Mouse (Mus musculus) urinary bladder, adult 2 months (tissue): ENCODE results near the gene Ube2o. TPM values are rescaled to one million over a fixed set of nuclear protein-coding genes. Genes with fewer than 3 reads are reported as not detected.
"Not testable (repeated sequence)": the region's sequence is repeated elsewhere in the genome, so short reads cannot be mapped to it uniquely, and the experiment has no call there.

Source experiments
- DNase-seq: peaks from one replicate; pipeline ENCODE4 v3.0.0; 2022; ENCODE audit warnings: low spot score
- polyA plus RNA-seq: library from polyadenylated mRNA; depleted of rRNA; stranded (reverse); fragments of >200 nt; gene quantifications from 2 replicates; pipeline ENCODE4 v1.2.3, GENCODE M21; 2012

The Ube2o gene
- polyA plus RNA-seq, 1 experiment: 18.7 TPM

DNA sequence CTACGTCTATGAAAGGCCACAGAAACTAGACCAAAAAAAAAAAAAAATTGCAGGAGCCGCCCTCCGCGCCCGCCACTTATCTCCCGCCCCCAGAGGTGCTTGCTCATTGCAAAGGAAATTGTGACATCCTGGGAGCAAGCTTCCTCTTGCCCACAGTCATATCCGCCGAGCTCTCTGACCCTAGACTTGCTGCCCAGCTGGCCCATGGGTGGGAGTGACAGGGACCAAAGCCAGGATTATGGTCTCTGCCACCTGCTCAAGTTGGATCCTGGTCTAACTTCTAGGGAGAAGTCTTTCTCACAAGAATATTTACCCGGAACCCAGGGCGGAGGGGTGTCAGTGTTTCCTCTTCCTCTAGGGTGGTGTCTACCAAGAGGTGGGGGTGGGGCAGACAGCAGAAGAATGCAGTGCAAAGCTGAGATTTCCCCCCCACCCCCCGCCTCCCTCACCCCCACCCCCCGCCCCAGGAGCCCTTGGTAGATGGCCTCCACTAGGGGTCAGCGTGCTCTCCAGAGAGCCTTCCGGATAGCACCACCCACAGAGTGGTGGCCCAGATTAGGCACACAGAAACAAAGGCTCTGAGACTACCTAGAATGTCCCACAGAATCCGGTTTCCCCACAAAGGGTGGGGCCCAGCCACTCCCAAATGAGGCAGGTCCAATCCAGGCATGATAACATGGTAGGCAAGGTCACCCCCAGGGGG, 34.6 kb upstream of the Ube2o start:
- DNase-seq: no peak

DNA sequence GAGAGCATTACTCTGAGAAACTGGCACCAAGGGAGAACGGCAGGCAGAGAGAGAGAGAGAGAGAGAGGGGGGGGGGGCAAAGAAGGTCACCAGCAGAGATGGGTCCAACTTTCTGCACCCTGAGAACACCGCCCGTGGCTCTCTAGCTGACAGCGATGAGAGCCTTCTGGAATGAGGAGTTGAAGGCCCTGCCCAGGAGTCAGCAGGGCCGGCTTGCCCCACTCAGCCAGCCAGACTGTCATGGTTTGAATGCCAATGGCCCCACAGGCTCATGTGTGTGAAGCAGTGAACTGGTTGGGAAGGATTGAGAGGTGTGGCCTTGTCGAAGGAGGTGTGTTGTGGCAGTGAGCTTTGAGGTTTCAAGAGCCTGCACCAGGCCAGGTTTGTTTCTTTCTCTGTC, 32.0 kb upstream of the Ube2o start:
- no peak for DNase-seq

DNA sequence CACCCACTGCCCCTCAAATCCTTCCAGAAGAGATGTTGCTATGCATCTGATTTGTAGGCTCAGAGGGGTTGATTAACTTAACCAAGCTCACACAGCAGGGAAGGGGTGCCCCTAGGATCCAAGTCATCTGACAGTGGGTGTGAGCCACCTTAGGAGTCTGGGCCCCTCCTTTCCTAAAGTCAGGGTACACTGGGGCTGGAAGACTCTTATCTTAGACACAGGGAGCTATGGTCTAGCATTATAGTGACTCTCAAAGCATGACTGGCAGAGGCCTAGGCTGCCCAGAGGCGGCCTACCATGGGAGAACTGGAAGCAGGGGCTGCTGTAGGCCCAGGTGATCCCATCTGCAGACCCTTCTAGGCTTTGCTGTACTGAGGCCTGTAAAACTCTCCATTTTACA, 31.3 kb upstream of the Ube2o start:
- DNase-seq: no peak

DNA sequence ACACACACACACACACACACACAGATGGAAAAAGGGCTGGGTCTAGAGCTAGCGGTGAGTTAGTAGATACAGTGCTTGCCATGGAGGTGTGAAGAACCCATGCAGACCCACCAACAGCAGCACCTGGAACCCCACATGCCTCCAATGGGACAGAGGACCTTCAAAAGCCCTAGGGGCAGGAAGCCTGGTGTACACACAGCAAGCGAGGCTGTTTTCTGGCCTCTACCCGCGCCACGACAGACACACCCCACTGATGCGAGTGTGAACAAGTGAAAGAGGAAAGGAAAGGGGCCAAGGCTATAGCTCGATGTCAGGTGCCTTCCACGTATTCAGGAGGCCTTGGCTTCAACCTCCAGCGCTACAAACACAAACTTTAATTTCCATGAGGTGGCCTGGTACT, 30.6 kb upstream of the Ube2o start:
- DNase-seq: no peak

DNA sequence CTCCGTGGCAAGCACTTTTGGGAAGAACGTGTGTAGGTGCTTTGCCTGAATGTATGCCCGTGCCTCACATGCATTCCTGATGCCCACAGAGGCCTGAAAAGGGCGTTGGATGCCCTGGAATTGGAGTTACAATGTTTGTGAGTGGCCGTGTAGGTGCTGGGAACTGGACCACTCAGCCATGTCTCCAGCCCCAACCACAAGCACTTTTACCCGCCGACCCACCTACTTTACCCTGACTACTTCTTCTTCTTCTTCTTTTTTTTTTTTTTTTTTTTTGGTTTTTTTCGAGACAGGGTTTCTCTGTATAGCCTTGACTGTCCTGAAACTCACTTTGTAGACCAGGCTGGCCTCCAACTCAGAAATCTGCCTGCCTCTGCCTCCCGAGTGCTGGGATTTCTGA, 29.9 kb upstream of the Ube2o start:
- not testable (repeated sequence) for DNase-seq

DNA sequence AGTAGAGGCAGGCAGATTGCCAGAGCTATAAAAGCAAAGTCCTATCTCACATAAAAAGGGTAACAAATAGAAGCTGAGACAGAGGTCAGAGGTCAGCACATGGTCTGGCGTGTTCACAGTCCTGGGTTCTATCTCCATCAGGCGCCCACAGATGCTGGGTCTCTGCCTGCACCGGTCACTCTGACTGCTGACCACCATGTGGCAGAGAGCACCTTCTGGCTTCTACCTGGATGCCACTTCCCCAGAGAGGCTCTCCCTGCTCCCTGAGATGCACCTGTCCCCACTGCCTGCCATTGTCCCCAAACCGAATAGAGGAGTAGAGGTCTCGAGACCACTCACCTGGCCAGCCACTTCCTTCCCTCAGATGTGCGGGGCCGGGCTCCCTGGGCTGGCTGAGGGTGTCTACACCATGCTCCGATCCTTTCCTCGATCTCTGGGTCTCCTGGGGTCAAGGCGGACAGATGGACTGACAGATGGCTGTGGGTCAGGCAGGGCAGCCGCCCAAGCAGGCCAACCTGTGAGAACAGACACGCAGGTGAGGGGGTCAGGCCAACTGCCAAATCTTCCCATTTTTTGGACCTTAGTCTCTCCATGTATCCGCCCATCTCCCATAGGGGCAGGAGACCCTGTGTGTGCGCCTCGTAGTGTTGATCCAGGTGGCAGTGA, 28.9 kb upstream of the Ube2o start:
- no peak for DNase-seq

DNA sequence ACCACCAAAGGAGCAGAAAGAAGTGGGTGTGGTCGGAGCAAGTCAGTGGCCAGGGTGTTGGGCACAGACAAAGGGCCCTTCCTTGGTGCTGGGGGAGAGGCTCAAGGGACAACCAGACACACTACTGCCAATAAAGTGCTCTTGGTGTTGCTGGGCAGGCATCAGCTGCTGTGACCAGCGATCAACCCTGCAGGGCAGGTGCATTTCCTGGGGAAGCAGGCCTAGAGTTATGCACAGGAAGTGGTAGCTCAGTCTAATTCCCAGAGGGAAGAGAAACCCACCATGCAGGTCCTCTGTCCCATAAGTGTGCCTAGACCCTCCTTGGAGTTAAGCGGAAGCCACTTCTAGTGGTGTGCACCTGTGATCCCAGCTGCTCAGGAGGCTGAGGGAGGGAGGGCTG, 26.5 kb upstream of the Ube2o start:
- no peak for DNase-seq

DNA sequence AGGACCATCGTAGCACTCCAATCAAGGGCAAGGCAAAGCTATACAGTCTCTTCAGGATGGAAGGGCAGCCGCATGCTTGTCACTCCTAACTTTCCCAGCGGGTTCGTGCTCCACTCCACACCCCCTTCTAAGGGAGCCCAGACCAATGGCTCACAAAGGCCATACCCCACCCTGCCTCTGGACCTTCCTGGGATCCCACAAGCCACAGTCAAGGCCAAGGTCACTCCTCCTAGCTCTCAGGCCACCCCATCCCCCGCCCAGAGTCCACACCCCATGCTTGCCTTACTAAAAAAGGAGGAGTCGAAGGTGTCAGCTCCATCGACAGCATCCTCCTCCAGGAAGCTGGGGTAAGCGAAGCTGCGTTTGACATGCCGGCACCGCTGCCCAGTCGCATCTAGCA, 22.9 kb upstream of the Ube2o start:
- no peak for DNase-seq

DNA sequence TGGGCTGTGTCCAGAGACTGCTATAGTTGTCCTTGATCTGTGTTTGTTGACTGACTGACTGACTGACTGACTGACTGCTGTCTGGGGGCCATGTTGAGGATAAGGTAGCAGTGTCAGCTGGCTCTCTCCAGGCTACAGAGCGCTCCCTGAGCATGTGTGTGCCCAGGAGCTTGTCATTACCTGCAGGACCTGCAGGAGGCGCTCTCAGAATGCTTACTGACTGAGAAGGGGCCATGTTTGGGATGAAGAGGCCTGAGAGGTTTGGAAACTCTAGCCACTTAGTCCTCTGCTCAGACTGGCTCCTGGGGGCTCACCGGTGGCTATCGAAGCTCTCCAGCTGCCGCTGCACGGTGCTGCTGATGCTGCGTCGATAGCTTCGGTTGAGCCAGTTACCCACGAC, 22.1 kb upstream of the Ube2o start:
- no peak for DNase-seq

DNA sequence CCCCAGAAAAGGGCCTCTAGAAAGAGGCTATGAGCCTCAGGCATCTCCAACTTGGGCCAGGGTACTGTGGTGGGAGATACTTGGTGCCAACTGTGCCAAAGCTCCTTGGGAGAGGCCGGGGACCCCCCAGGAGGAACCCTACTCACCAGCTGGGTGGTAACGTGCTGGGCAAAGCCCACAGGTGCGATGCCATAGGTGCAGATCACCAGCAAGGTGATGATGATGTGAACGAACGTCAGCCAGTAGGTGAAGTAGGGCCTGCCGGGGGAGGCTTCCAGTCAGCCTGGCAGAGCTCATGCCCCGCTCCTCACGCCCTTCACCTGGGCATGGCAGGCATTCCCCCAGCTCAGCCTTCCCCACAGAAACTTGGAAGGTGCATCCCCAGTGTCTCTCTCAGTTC, 20.8 kb upstream of the Ube2o start:
- DNase-seq: no peak

DNA sequence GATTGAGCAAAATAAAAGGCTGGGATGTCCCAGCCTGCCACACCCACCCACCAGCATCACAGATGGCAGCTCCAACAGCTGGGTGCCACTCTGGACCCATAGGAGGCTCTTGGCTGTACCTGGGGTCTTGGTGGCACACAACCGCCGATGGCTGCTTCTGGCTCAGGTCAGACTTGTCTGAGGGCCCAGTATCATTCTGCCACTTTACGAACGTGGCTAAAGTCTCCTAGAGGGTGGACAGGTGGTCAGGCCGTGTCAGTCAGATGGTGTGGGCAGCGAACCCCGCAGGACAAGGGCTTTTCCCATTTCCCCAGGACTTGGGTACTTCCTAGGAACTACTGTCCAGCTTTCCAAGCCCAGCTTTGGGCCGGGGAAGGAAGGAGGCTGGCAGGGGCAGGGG, 19.9 kb upstream of the Ube2o start:
- no peak for DNase-seq

DNA sequence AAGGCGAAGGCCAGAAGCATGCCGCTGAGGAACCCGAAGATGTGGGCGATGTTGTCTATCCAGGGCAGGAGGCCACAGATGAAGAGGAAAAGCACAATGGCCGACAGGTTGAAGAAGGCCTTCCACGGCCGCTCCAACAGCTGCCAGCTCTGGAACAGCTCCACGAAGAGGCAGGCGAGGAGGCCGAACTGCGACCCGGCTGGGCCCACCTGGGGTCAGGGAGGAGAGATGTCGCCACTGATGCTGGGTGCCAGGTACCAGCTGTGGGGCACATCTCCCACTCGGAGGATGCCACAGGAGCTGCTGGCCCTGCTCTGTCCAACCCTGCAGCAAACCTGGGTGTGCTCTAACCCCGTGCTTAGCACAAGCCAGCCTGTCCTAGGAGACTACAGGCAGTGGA, 18.0 kb upstream of the Ube2o start:
- DNase-seq: no peak

DNA sequence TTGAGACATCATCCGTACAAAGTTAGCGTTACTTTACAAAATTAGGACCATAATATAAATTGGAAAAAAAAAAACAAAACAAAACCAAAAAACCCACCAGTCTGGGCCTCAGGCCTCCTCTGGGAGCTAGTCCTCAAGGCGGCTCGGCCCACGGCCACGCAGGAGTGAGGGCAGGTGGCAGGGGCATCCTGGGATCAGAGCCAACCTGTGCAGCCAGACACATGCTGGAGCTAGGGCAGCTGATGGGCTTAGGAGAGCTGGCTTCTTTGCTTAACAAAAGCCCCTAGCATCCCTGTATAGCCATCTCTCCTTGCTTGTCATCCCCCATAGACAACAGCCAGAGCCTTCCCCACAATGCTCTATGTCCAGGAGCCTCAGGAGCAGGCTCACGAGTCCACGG, 16.9 kb upstream of the Ube2o start:
- DNase-seq: no peak

DNA sequence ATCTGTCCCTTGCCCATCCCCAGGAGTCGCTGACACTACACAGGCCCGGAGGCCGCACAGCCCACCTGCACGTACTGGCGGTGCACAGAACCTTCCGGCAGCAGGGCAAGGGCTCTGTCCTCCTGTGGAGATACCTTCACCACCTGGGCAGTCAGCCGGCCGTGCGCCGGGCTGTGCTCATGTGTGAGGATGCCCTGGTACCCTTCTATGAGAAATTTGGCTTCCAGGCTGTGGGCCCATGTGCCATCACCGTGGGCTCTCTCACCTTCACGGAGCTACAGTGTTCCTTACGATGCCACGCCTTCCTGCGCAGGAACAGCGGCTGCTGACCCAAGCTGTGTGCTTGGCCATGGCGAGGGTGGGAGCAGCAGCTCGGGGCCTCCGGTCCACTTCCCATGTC, 15.5 kb upstream of the Ube2o start:
- no peak for DNase-seq

DNA sequence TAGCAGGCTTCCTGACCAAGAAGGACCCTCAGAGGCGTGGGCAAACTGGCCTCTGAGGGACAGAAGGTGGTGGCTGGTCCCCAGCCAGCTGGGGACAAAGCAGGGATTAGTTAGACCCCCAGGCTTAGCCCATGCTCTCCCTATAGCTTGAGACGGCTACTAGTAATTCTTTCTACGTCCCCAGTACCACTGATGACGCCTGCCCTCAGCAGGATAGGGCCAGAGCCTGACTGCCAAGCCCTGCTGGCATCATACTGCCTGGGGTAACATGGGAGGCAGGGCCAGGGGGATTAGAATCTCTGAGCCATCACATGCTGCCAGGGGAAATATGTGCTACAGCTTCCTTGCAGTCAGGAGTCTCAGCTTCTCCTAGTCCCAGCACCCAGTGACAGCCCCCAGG, 12.1 kb upstream of the Ube2o start:
- DNase-seq: no peak

DNA sequence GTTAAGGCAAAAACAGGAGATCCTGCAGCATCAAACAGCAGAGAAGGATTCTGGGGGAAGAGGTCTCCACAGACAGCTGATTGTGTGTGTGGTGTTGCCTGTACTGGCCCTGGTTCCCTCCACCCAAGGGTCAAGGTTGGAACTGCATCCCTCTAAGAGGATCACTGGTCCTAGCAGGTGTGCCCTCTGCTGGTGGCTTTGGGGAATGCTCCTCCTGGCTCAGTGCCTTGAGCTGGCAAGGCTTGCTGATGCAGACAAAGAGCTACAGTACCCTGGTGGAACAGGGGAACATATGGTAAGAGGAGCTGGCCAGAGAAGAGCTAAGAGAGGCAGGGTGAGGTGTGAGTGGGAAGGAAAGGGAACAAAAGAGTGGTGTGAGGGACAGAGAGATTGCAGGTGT, 11.2 kb upstream of the Ube2o start:
- peak; percentile 82 for DNase-seq

DNA sequence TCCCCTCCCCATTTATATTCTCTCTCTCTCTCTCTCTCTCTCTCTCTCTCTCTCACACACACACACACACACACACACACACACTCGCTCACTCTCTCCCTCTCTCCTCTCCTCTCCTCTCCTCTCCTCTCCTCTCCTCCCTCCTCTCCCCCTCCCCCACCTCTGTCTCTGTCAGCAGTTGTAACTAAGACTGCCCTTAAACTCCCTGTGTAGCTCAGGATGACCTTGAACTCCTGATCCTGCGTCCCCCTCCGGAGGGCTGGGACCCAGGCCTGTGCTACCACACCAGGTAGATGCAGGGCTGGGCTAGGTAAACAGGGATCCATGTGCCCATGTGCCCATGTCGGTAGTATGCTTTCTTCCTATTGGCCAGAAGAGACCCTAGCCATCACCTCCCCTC, 10.4 kb upstream of the Ube2o start:
- DNase-seq: no peak

DNA sequence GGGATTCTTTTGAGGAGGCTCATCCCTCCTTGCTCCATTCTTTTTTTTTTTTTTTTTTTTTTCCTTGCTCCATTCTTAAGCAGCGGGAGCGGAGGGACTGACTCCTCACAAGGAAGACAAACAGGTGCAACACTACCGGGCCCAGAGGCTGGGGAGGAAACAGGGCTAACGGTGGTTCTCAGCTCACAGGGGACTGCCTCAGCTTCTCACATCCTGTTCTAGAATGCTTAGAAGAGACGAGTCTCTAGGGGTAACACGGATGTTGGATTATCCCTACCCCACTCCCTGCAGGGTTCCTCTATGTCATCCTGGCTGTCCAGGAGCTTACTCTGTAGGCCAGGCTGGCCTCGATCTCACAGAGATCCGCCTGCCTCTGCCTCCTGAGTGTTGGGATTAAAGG, 8.3 kb upstream of the Ube2o start:
- DNase-seq: no peak

DNA sequence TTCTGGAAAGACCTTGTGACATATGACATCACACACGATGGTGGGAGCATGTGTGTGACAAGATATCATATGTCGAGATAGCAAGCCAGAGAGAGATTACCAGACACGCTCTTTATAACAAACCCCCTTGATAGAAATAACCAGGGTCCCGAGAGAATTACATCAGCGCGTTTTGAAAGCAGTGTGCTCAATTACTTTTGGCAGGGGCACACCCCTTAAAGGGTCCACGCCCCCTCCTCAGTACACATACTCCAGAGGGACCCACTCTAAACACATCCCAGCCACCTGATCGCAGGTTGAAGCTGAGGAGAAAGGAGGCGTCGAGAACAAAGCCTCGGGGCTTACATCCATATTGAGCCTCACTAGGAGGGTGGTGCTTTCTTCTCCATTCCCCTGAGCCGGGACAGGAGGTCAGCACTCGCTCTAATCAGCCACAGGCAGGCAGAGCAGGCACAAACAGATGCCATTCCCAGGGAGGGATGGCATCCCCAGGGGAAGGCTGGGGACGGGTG, 7.8 kb upstream of the Ube2o start:
- no peak for DNase-seq

DNA sequence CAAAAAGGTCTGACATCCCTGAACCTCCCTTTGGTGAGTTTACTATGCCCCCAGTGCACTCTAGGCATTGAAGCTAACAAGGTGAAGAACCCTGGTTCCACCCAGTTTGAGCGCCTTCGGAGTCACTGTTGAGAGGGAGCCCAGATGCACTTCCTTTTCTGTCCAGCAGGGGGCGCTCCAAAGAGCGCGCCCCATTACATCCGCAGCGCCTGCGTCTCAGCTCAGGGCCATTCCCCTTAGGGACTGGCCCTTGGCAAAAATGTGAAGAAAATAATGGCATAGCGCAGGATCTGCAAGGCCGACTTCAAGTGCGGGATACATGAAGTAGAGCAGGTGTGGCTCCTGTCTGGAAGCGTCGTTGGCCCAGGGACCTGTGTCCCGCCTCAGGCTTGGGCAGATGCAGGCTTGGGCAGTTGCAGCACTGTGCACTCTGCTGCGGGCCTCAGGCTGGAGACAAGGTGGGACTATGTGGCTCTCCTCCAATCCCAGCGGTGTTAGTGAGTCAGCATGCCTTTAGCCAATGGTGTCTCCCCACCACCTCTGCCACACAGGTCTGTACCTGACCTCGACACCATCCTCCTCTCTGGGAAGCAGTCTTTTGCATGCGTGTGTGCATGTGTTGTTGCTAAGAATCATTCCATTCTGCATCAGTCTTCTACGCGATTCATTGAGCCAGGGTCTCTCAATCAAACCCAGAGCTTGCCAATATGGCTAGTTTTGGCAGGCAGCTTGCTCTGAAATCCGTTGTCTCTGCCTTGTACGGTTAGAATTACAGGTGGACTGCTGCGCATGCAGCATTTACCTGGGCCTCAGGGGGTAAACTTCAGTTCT, 5.8 kb upstream of the Ube2o start:
- DNase-seq: peak; percentile 71

DNA sequence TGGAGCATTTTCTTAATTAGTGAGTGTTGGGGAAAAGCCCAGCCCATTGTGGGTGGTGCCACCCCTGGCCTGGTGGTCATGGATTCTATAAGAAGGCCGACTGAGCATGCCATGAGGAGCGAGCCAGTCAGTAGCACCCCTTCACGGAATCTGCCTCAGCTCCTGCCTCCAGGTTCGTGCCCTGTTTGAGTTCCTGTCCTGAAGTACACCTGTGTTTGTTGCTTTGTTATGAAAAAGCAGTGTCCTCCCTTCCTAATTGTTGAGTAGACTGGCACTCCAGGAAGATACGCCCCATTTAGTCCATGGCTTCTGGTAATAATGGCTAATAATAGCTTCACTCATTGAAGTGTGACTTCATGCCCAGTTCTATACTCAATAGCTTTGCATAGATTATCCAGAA, 5.1 kb upstream of the Ube2o start, which contains the start of gene Aanat:
Aanat (plus strand) TSS at position 123 of the 400 bp plus-strand sequence.
- no peak for DNase-seq

DNA sequence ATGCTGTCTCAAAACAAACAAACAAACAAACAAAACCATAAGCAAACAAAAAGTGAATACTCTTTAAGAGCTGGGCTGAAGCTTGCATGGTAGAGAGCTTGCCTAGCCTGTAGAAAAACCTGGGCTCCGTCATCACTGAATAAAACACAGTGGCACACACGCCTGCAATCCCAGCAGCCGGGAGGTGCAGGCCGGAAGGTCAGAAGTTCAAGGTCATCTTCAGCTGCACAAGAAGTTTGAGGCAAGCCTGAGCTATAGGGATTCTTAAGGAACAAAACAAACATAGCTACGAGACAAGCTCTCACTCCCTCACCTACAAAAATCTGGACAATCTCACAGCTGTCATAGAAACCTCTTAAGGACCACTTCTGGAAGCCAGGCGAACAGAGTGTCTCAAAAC, 4.4 kb upstream of the Ube2o start:
- DNase-seq: no peak
